Mouse (Mus musculus) stomach, postnatal 0 days (tissue): Measurements from ENCODE around the gene Nipal3.

ENCODE experiments used
- CTCF ChIP-seq: IDR thresholded peaks from 2 replicates; pipeline ENCODE4 v1.5.1; 2016; ENCODE audit warnings: antibody characterized with exemption, low read depth, mild to moderate bottlenecking, moderate library complexity
- EP300 ChIP-seq: optimal IDR thresholded peaks from 2 replicates; pipeline ENCODE3; 2016; ENCODE audit warnings: antibody characterized with exemption

- peak; percentile 50 for TF ChIP-seq CTCF
- TF ChIP-seq EP300, result no peak
These were observed 14.5 kb downstream of the Nipal3 start for GRCm38 (mm10) chr4:135480370-135480769.
